Mouse (Mus musculus): Measurements from ENCODE around the gene Bace1. TPM values are rescaled to one million over a fixed set of nuclear protein-coding genes. Genes with fewer than 3 reads are reported as not detected.

The Bace1 gene
- polyA plus RNA-seq, 1 experiment from 2014 or later = 29.9 TPM

GRCm38 (mm10) chr9:45833461-45833860, 4.9 kb upstream of the Bace1 start:
- H3K4me1 ChIP-seq (ENCODE audit: insufficient read depth) = no peaks in the 10 kb centered on the region
- 67% methylated on average over 2 of the region's 2 CpGs for WGBS
- no peaks in the 10 kb centered on the region for H3K36me3 ChIP-seq (ENCODE audit: insufficient read depth)
- H3K9ac ChIP-seq = no peak overlapping the region
- no peak overlapping the region for H3K4me3 ChIP-seq (ENCODE audit: low read depth, low read length)
- ATAC-seq (ENCODE audit: insufficient read depth) = no peak
- no peaks in the 10 kb centered on the region for H3K27me3 ChIP-seq (ENCODE audit: insufficient read depth, low read length)
- H3K9me3 ChIP-seq (ENCODE audit: low read depth, low read length) = no peaks in the 10 kb centered on the region
- no peak for TF ChIP-seq CTCF (IDR thresholded peaks at IDR 0.05; ENCODE audit: low read depth)
- H3K4me2 ChIP-seq = no peak overlapping the region
- H3K27ac ChIP-seq (ENCODE audit: low read depth) = no peak overlapping the region
- no peak for DNase-seq

- 18% methylated on average over 4 of the region's 4 CpGs for WGBS
- ATAC-seq (ENCODE audit: insufficient read depth) (no peak; the same call in 1 of the 2 replicates), DNase-seq (no peak)
- H3K36me3 ChIP-seq (ENCODE audit: insufficient read depth) = no peaks in the 10 kb centered on the region
- no peaks in the 10 kb centered on the region for H3K27me3 ChIP-seq (ENCODE audit: insufficient read depth, low read length)
- no peaks in the 10 kb centered on the region for H3K9me3 ChIP-seq (ENCODE audit: low read depth, low read length)
- peak overlapping the region; percentile 65 for H3K4me3 ChIP-seq (ENCODE audit: low read depth, low read length)
- no peak overlapping the region for H3K27ac ChIP-seq (ENCODE audit: low read depth)
- TF ChIP-seq CTCF (IDR thresholded peaks at IDR 0.05; ENCODE audit: low read depth) = no peak
- no peak overlapping the region for H3K9ac ChIP-seq
- peaks cover 9% of the 10 kb centered on the region for H3K4me1 ChIP-seq (ENCODE audit: insufficient read depth)
- H3K4me2 ChIP-seq = peak overlapping the region; percentile 96
Observed at GRCm38 (mm10) chr9:45838069-45838433, 329 bp upstream of the Bace1 start.

GRCm38 (mm10) chr9:45839139-45839981, 980 bp downstream of the Bace1 start:
- H3K36me3 ChIP-seq (ENCODE audit: insufficient read depth) = no peaks in the 10 kb centered on the region
- ATAC-seq (ENCODE audit: insufficient read depth) (peak; percentile 28; the same call in 1 of the 2 replicates), DNase-seq (peak; percentile 17)
- no peaks in the 10 kb centered on the region for H3K9me3 ChIP-seq (ENCODE audit: low read depth, low read length)
- H3K27ac ChIP-seq (ENCODE audit: low read depth) = no peak overlapping the region; the same call in 1 of the 2 replicates
- TF ChIP-seq CTCF (IDR thresholded peaks at IDR 0.05; ENCODE audit: low read depth) = no peak
- H3K27me3 ChIP-seq (ENCODE audit: insufficient read depth, low read length) = no peaks in the 10 kb centered on the region
- peak overlapping the region; percentile 96 for H3K4me2 ChIP-seq
- H3K4me3 ChIP-seq (ENCODE audit: low read depth, low read length) = peak overlapping the region; percentile 65
- 12% methylated on average over 17 of the region's 17 CpGs for WGBS
- peak overlapping the region; percentile 71 for H3K9ac ChIP-seq
- H3K4me1 ChIP-seq (ENCODE audit: insufficient read depth) = peaks cover 9% of the 10 kb centered on the region

GRCm38 (mm10) chr9:45839982-45840300, 1.6 kb downstream of the Bace1 start:
- H3K9ac ChIP-seq = peak overlapping the region; percentile 71
- WGBS = 65% methylated on average over 7 of the region's 7 CpGs

GRCm38 (mm10) chr9:45840331-45840730, 2.0 kb downstream of the Bace1 start:
- no peaks in the 10 kb centered on the region for H3K9me3 ChIP-seq (ENCODE audit: low read depth, low read length)
- ATAC-seq (ENCODE audit: insufficient read depth) (no peak), DNase-seq (no peak)
- peak overlapping the region; percentile 96 for H3K4me2 ChIP-seq
- no peak overlapping the region; the same call in 1 of the 2 replicates for H3K9ac ChIP-seq
- peaks cover 9% of the 10 kb centered on the region for H3K4me1 ChIP-seq (ENCODE audit: insufficient read depth)
- 51% methylated on average over 5 of the region's 5 CpGs for WGBS
- no peak overlapping the region for H3K27ac ChIP-seq (ENCODE audit: low read depth)
- TF ChIP-seq CTCF (IDR thresholded peaks at IDR 0.05; ENCODE audit: low read depth) = no peak
- H3K4me3 ChIP-seq (ENCODE audit: low read depth, low read length) = no peak overlapping the region
- H3K36me3 ChIP-seq (ENCODE audit: insufficient read depth) = no peaks in the 10 kb centered on the region
- no peaks in the 10 kb centered on the region for H3K27me3 ChIP-seq (ENCODE audit: insufficient read depth, low read length)

More at GRCm38 (mm10) chr9:45839982-45840300, 1.6 kb downstream of the Bace1 start:
- Histone ChIP-seq H3K4me3 (ENCODE audit: low read depth, low read length) (peak overlapping the region; percentile 65), H3K9me3 (ENCODE audit: low read depth, low read length) (no peaks in the 10 kb centered on the region), H3K27ac (ENCODE audit: low read depth) (no peak overlapping the region), H3K4me2 (peak overlapping the region; percentile 96), H3K36me3 (ENCODE audit: insufficient read depth) (no peaks in the 10 kb centered on the region), H3K4me1 (ENCODE audit: insufficient read depth) (peaks cover 9% of the 10 kb centered on the region), H3K27me3 (ENCODE audit: insufficient read depth, low read length) (no peaks in the 10 kb centered on the region)
- DNase-seq (no peak), ATAC-seq (ENCODE audit: insufficient read depth) (no peak)
- TF ChIP-seq CTCF (IDR thresholded peaks at IDR 0.05; ENCODE audit: low read depth) = no peak

GRCm38 (mm10) chr9:45841458-45841857, 3.1 kb downstream of the Bace1 start:
- 65% methylated on average over 6 of the region's 6 CpGs for WGBS
- Histone ChIP-seq H3K27me3 (ENCODE audit: insufficient read depth, low read length) (no peaks in the 10 kb centered on the region), H3K9ac (no peak overlapping the region), H3K36me3 (ENCODE audit: insufficient read depth) (no peaks in the 10 kb centered on the region), H3K4me1 (ENCODE audit: insufficient read depth) (peaks cover 9% of the 10 kb centered on the region), H3K27ac (ENCODE audit: low read depth) (peak overlapping the region; percentile 6; the same call in 1 of the 2 replicates), H3K9me3 (ENCODE audit: low read depth, low read length) (no peaks in the 10 kb centered on the region), H3K4me2 (no peak overlapping the region), H3K4me3 (ENCODE audit: low read depth, low read length) (no peak overlapping the region)
- DNase-seq (no peak), ATAC-seq (ENCODE audit: insufficient read depth) (no peak)
- TF ChIP-seq CTCF (IDR thresholded peaks at IDR 0.05; ENCODE audit: low read depth) = no peak

GRCm38 (mm10) chr9:45843007-45843406, 4.6 kb downstream of the Bace1 start:
- H3K9ac ChIP-seq = no peak overlapping the region
- H3K4me1 ChIP-seq (ENCODE audit: insufficient read depth) = peaks cover 9% of the 10 kb centered on the region
- H3K27me3 ChIP-seq (ENCODE audit: insufficient read depth, low read length) = no peaks in the 10 kb centered on the region
- 77% methylated on average over 5 of the region's 5 CpGs for WGBS
- H3K27ac ChIP-seq (ENCODE audit: low read depth) = no peak overlapping the region
- ATAC-seq (ENCODE audit: insufficient read depth) (no peak), DNase-seq (no peak)
- H3K36me3 ChIP-seq (ENCODE audit: insufficient read depth) = no peaks in the 10 kb centered on the region
- no peak overlapping the region for H3K4me2 ChIP-seq
- no peak for TF ChIP-seq CTCF (IDR thresholded peaks at IDR 0.05; ENCODE audit: low read depth)
- H3K9me3 ChIP-seq (ENCODE audit: low read depth, low read length) = no peaks in the 10 kb centered on the region
- no peak overlapping the region for H3K4me3 ChIP-seq (ENCODE audit: low read depth, low read length)
